Mouse (Mus musculus): ENCODE data around the gene Ctdnep1.

DNA sequence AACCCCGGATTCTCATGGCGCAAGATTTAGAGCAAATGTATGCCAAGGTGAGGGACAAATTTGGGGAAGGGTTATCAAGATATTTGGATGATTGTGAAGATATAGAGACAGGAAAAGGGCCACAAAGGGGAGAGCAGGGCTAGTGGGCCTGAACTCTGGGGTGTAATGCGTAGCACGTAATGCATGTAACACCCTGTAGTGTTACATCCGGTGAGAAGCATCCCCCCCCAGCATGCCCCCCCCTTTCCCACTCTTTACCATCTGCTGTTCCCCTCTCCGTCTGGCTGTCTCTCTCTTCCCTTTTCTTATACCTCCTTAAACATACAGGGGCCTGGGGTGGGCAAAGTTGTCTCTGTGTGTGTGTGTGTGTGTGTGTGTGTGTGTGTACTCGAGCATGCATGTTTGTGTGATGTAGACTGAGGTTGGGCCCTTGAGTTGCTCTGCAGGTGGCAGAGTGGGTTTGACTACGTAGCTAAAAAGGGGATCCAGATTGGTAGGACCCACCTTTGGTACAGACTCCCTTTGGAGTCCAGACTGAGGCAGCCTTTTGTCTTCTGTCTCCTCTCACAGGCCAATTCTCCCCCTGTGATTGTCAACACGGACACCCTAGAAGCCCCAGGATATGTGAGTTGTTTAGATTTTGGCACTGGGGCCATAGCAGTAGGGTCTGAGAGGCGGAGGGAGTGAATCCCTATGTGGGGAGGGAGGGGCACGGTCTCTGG is 49.0 kb downstream of the Ctdnep1 start:
- TF ChIP-seq POLR2A (IDR thresholded peaks at IDR 0.05; ENCODE audit: low read depth, low read length) (peak; percentile 58), USF1 (IDR thresholded peaks at IDR 0.05; ENCODE audit: low read depth, low read length) (no peak), CHD2 (IDR thresholded peaks at IDR 0.05; ENCODE audit: low read length) (peak; percentile 37; the same call in 1 of the 2 replicates), KAT2A (IDR thresholded peaks at IDR 0.05; ENCODE audit: insufficient replicate concordance, low read length) (no peak), EP300 (IDR thresholded peaks at IDR 0.05; ENCODE audit: low read length) (peak; percentile 64), MAFK (IDR thresholded peaks at IDR 0.05; ENCODE audit: insufficient replicate concordance, low read length) (no peak), BHLHE40 (IDR thresholded peaks at IDR 0.05; ENCODE audit: low read depth, low read length) (no peak), CTCF (conservative IDR thresholded peaks at IDR 0.05 in 1 of 2, IDR thresholded peaks at IDR 0.05 in 1 of 2; ENCODE audit: low read depth in 2 of 2, low read length in 2 of 2) (no peak), TBP (conservative IDR thresholded peaks at IDR 0.05; ENCODE audit: low read depth, low read length) (peak; percentile 55; the same call in 1 of the 2 replicates), SMC3 (IDR thresholded peaks at IDR 0.05; ENCODE audit: low read depth, low read length) (no peak)

All from CH12.LX (cell line).